ENCODE assay signal across 19 mouse cellular contexts in genomic region chr12:3942026-3942425, GRCm38 (mm10). TPM values are rescaled to one million over a fixed set of nuclear protein-coding genes. Genes with fewer than 3 reads are reported as not detected.
DNase-seq lines count a peak whose midpoint lies in the region; ATAC-seq and TF ChIP-seq lines count a peak whose summit lies in the region.
"Had no signal": no experiment of that assay in that cellular context is flagged by ENCODE, and none has a peak within 500 bp of the region (broad histone marks: within the 10 kb centered on the region; RNA-seq: fewer than 3 reads in every experiment).

No protein-coding gene starts in this region.

- peaks cover 19% of the 10 kb centered on the region; the same call in 1 of the 2 replicates for H3K27me3 ChIP-seq in forebrain, embryonic 12.5 days
- no peaks in the 10 kb centered on the region for H3K27me3 ChIP-seq in forebrain, embryonic 15.5 days
- H3K27me3 ChIP-seq in midbrain, embryonic 11.5 days (ENCODE audit: control insufficient read depth, insufficient read depth, low read length), result peaks cover 2% of the 10 kb centered on the region; the same call in 1 of the 2 replicates
- H3K27me3 ChIP-seq in neural tube, embryonic 12.5 days (replicated peaks), result peaks cover 4% of the 10 kb centered on the region; the same call in 1 of the 2 replicates
- H3K27me3 ChIP-seq: limb, embryonic 15.5 days; stomach, embryonic 15.5 days had no signal

- 4% methylated on average over 11 of the region's 11 CpGs for WGBS in forebrain, embryonic 12.5 days
- WGBS in forebrain, embryonic 15.5 days, result 6% methylated on average over 11 of the region's 11 CpGs
- WGBS in midbrain, embryonic 11.5 days, result 11% methylated on average over 11 of the region's 11 CpGs
- WGBS in neural tube, embryonic 12.5 days, result 9% methylated on average over 11 of the region's 11 CpGs
- 52% methylated on average over 11 of the region's 11 CpGs for WGBS in lung, adult 2 months

- H3K27ac ChIP-seq in forebrain, embryonic 12.5 days, result no peak overlapping the region
- no peak overlapping the region for H3K27ac ChIP-seq in forebrain, embryonic 15.5 days (replicated peaks)
- no peak overlapping the region for H3K27ac ChIP-seq in midbrain, embryonic 11.5 days (ENCODE audit: low read depth, low read length)
- no peak overlapping the region for H3K27ac ChIP-seq in neural tube, embryonic 12.5 days
- H3K27ac ChIP-seq: limb, embryonic 15.5 days; stomach, embryonic 15.5 days had no signal

- DNase-seq in embryo, embryonic 10.5 days (ENCODE audit: low spot score), result peak; percentile 40
- peak; percentile 84 for DNase-seq in midbrain, embryonic 11.5 days (ENCODE audit: low spot score, missing footprints)
- DNase-seq in lung, adult 2 months, result no peak
- no peak for DNase-seq in urinary bladder, adult 18-20 months (ENCODE audit: low spot score in 2 of 2)
- DNase-seq: adrenal gland, postnatal 25 days; cerebellum, adult 2 months; gastrocnemius, postnatal 10 days; kidney, adult 18-20 months; lung, adult 18-20 months; lung, postnatal 4 days; thymus, adult 2 months had no signal

- peaks cover 11% of the 10 kb centered on the region for H3K4me1 ChIP-seq in forebrain, embryonic 12.5 days
- H3K4me1 ChIP-seq in forebrain, embryonic 15.5 days, result no peaks in the 10 kb centered on the region
- H3K4me1 ChIP-seq in midbrain, embryonic 11.5 days (ENCODE audit: control insufficient read depth, insufficient read depth, low read length), result peaks cover 5% of the 10 kb centered on the region; the same call in 1 of the 2 replicates
- peaks cover 12% of the 10 kb centered on the region for H3K4me1 ChIP-seq in neural tube, embryonic 12.5 days
- no peaks in the 10 kb centered on the region for H3K4me1 ChIP-seq in lung, adult 2 months (ENCODE audit: control insufficient read depth, insufficient read depth, low read length)
- H3K4me1 ChIP-seq: limb, embryonic 15.5 days; stomach, embryonic 15.5 days had no signal

- H3K9me3 ChIP-seq in forebrain, embryonic 12.5 days, result no peaks in the 10 kb centered on the region
- no peaks in the 10 kb centered on the region for H3K9me3 ChIP-seq in forebrain, embryonic 15.5 days
- H3K9me3 ChIP-seq in midbrain, embryonic 11.5 days (ENCODE audit: control insufficient read depth, low read length), result no peaks in the 10 kb centered on the region
- H3K9me3 ChIP-seq in neural tube, embryonic 12.5 days, result no peaks in the 10 kb centered on the region
- H3K9me3 ChIP-seq: limb, embryonic 15.5 days; stomach, embryonic 15.5 days had no signal

- no peak for TF ChIP-seq CTCF in lung, adult 2 months (IDR thresholded peaks at IDR 0.05; ENCODE audit: insufficient read depth, low read length)

- no peak for TF ChIP-seq POLR2A in lung, adult 2 months (IDR thresholded peaks at IDR 0.05; ENCODE audit: borderline replicate concordance, extremely low read depth, low read depth, low read length)

- no peak; the same call in 1 of the 2 replicates for ATAC-seq in forebrain, embryonic 12.5 days (ENCODE audit: low FRiP score)
- no peak for ATAC-seq in forebrain, embryonic 15.5 days (replicated peaks)
- ATAC-seq in midbrain, embryonic 11.5 days (ENCODE audit: low FRiP score), result peak; percentile 61; the same call in 1 of the 2 replicates
- ATAC-seq in neural tube, embryonic 12.5 days (ENCODE audit: low FRiP score, low read depth), result peak; percentile 39; the same call in 1 of the 2 replicates
- no peak for ATAC-seq in erythroblast, adult 5-6 weeks (replicated peaks; ENCODE audit: low FRiP score, poor library complexity, severe bottlenecking)
- ATAC-seq: Patski had no signal

- peak overlapping the region; percentile 17 for H3K4me2 ChIP-seq in forebrain, embryonic 12.5 days
- no peak overlapping the region for H3K4me2 ChIP-seq in forebrain, embryonic 15.5 days (replicated peaks)
- no peak overlapping the region for H3K4me2 ChIP-seq in midbrain, embryonic 11.5 days
- peak overlapping the region; percentile 30 for H3K4me2 ChIP-seq in neural tube, embryonic 12.5 days (replicated peaks)
- H3K4me2 ChIP-seq: limb, embryonic 15.5 days; stomach, embryonic 15.5 days had no signal

- H3K9ac ChIP-seq in forebrain, embryonic 12.5 days, result no peak overlapping the region
- H3K9ac ChIP-seq in forebrain, embryonic 15.5 days (replicated peaks), result no peak overlapping the region
- 0 out of 2 replicates have a peak overlapping the region, but pooled peaks have one; percentile 17 for H3K9ac ChIP-seq in midbrain, embryonic 11.5 days (ENCODE audit: low read length)
- H3K9ac ChIP-seq in neural tube, embryonic 12.5 days, result no peak overlapping the region
- H3K9ac ChIP-seq: limb, embryonic 15.5 days; stomach, embryonic 15.5 days had no signal

- no peaks in the 10 kb centered on the region for H3K36me3 ChIP-seq in forebrain, embryonic 12.5 days (replicated peaks)
- no peaks in the 10 kb centered on the region for H3K36me3 ChIP-seq in forebrain, embryonic 15.5 days
- H3K36me3 ChIP-seq in midbrain, embryonic 11.5 days (ENCODE audit: control insufficient read depth, insufficient read depth, low read length), result no peaks in the 10 kb centered on the region
- H3K36me3 ChIP-seq in neural tube, embryonic 12.5 days, result no peaks in the 10 kb centered on the region
- H3K36me3 ChIP-seq: limb, embryonic 15.5 days; stomach, embryonic 15.5 days had no signal

- H3K4me3 ChIP-seq in forebrain, embryonic 12.5 days (replicated peaks), result no peak overlapping the region
- H3K4me3 ChIP-seq in forebrain, embryonic 15.5 days, result no peak overlapping the region
- H3K4me3 ChIP-seq in midbrain, embryonic 11.5 days (ENCODE audit: low read depth, low read length), result no peak overlapping the region
- no peak overlapping the region for H3K4me3 ChIP-seq in neural tube, embryonic 12.5 days
- H3K4me3 ChIP-seq in lung, adult 2 months (replicated peaks; ENCODE audit: extremely low read depth, low read depth, low read length), result no peak overlapping the region
- H3K4me3 ChIP-seq: limb, embryonic 15.5 days; stomach, embryonic 15.5 days had no signal

RNA-seq across cellular contexts. Expression of gene Pomc, which starts 12.7 kb away (rescaled TPM):
- 7.3 and 8.8 TPM in 2 replicates for polyA plus RNA-seq in forebrain, embryonic 12.5 days (2016; fragmentation: Nextera tagmentation; extraction: Ambion mirVana)
- 4.9 and 11.5 TPM in 2 replicates for polyA plus RNA-seq in forebrain, embryonic 15.5 days (2015; fragmentation: Nextera tagmentation; extraction: Ambion mirVana)
- polyA plus RNA-seq in midbrain, embryonic 11.5 days (2014; fragmentation: Nextera tagmentation; extraction: Ambion mirVana), result 6.9 and 7.3 TPM in 2 replicates
- polyA plus RNA-seq in neural tube, embryonic 12.5 days (2016; fragmentation: Nextera tagmentation; extraction: Ambion mirVana), result 5.5 and 6.6 TPM in 2 replicates
- not detected in 2 replicates for total RNA-seq in erythroblast, adult 5-6 weeks (2015; ENCODE audit: low replicate concordance)
- total RNA-seq in erythroblast, adult 5-6 weeks (2017; ENCODE audit: low replicate concordance), result not detected in 2 replicates
- polyA plus RNA-seq in lung, adult 2 months (2012; rRNA removed), result 0.44 and 0.73 TPM in 2 replicates
- total RNA-seq: common myeloid progenitor, adult 5-6 weeks had no signal
- polyA plus RNA-seq: Patski had no signal

Comparison
In these comparisons a context has a peak if more than half of its experiments do, and no peak if none do; other contexts are left out.
1. H3K4me2 ChIP-seq: peak in forebrain, embryonic 12.5 days (single experiment) and neural tube, embryonic 12.5 days (single experiment); none in forebrain, embryonic 15.5 days (single experiment) and midbrain, embryonic 11.5 days (single experiment).
2. ATAC-seq: peak in midbrain, embryonic 11.5 days (single experiment) and neural tube, embryonic 12.5 days (single experiment); none in forebrain, embryonic 12.5 days (single experiment), forebrain, embryonic 15.5 days (single experiment) and erythroblast, adult 5-6 weeks (single experiment).
3. DNase-seq: peak in embryo, embryonic 10.5 days (single experiment) and midbrain, embryonic 11.5 days (single experiment); none in lung, adult 2 months (single experiment) and urinary bladder, adult 18-20 months (0 of 2).